Mouse (Mus musculus) embryo, embryonic 10 days (tissue): ENCODE data around the gene Cope.
A peak's percentile ranks its signal among the peaks of the same experiment; 100 is the strongest.

Experiments
- DNase-seq: peaks from one replicate; pipeline ENCODE4 v3.0.0-alpha.2; 2015; ENCODE audit warnings: low spot score

The Cope gene

GRCm38 (mm10) chr8:70347860-70348420, 45.6 kb downstream of the Cope start:
- DNase-seq = no peak

- DNase-seq = no peak
Measured at GRCm38 (mm10) chr8:70351035-70351999, 49.0 kb downstream of the Cope start.

GRCm38 (mm10) chr8:70352000-70352384, 49.7 kb downstream of the Cope start:
- DNase-seq = no peak

GRCm38 (mm10) chr8:70352657-70353151, 50.4 kb downstream of the Cope start:
- no peak for DNase-seq

GRCm38 (mm10) chr8:70353194-70353817, 51.0 kb downstream of the Cope start, which contains the start of gene Upf1:
TSS of gene Upf1 (minus strand) at chr8:70353278.
- peak; percentile 99 for DNase-seq

- DNase-seq = no peak
Measured at GRCm38 (mm10) chr8:70354004-70354403, 51.7 kb downstream of the Cope start.

- DNase-seq = no peak
Measured at GRCm38 (mm10) chr8:70356111-70356510, 53.8 kb downstream of the Cope start.

- no peak for DNase-seq
Measured at GRCm38 (mm10) chr8:70359411-70359810, 57.1 kb downstream of the Cope start.

GRCm38 (mm10) chr8:70360769-70361168, 58.5 kb downstream of the Cope start:
- DNase-seq = no peak

GRCm38 (mm10) chr8:70361484-70362032, 59.2 kb downstream of the Cope start:
- no peak for DNase-seq
